Mouse (Mus musculus) liver, embryonic 15.5 days (tissue): ENCODE data around the gene Hist2h3b. TPM values are rescaled to one million over a fixed set of nuclear protein-coding genes. Genes with fewer than 3 reads are reported as not detected.
A peak's percentile ranks its signal among the peaks of the same experiment; 100 is the strongest.

ENCODE experiments used
- ATAC-seq: fragments of 200-750 bp; cut with Nextera tagmentation; 2 replicates; pipeline ENCODE4 v1.8.0; 2017; ENCODE audit warnings: moderate number of reproducible peaks, mild to moderate bottlenecking, moderate library complexity; ENCODE audit not compliant: insufficient read depth
- H3K27ac ChIP-seq: fragments of 300-500 bp; sonication (generic); replicated peaks from 2 replicates; pipeline ENCODE4 v1.5.1; 2015; ENCODE audit warnings: mild to moderate bottlenecking, inconsistent platforms
- H3K27me3 ChIP-seq: fragments of 300-500 bp; sonication (generic); 2 replicates; pipeline ENCODE4 v1.6.1; 2015; ENCODE audit warnings: mild to moderate bottlenecking, inconsistent platforms
- H3K36me3 ChIP-seq: fragments of 300-500 bp; sonication (generic); replicated peaks from 2 replicates; pipeline ENCODE4 v1.6.1; 2015; ENCODE audit warnings: moderate library complexity, mild to moderate bottlenecking, inconsistent platforms
- H3K4me1 ChIP-seq: fragments of 300-500 bp; sonication (generic); replicated peaks from 2 replicates; pipeline ENCODE4 v1.6.1; 2015; ENCODE audit warnings: inconsistent platforms
- H3K4me2 ChIP-seq: fragments of 300-500 bp; sonication (generic); 2 replicates; pipeline ENCODE4 v1.6.1; 2015; ENCODE audit warnings: moderate library complexity, mild to moderate bottlenecking, inconsistent platforms
- H3K4me3 ChIP-seq: fragments of 300-500 bp; sonication (generic); replicated peaks from 2 replicates; pipeline ENCODE4 v1.5.1; 2015; ENCODE audit warnings: mild to moderate bottlenecking, inconsistent platforms
- H3K9ac ChIP-seq: fragments of 300-500 bp; sonication (generic); 2 replicates; pipeline ENCODE4 v1.6.1; 2015; ENCODE audit warnings: moderate library complexity, mild to moderate bottlenecking, inconsistent platforms
- H3K9me3 ChIP-seq: fragments of 300-500 bp; sonication (generic); replicated peaks from 2 replicates; pipeline ENCODE4 v1.6.1; 2016; ENCODE audit warnings: inconsistent platforms
- WGBS: fragments of 180-500 bp; shearing (Covaris S2); methylation state at CpG from one replicate; pipeline ENCODE4 v1.1.7; 2015; ENCODE audit warnings: mixed read lengths; ENCODE audit not compliant: insufficient replicate concordance; 5-methylcytosine and 5-hydroxymethylcytosine counted together
- polyA plus RNA-seq: library from polyadenylated mRNA; unstranded; fragments of >200 nt; fragmentation: Nextera tagmentation; extraction: Ambion mirVana; gene quantifications from 2 replicates; pipeline ENCODE4 v1.2.1, GENCODE M21; 2015

Gene Hist2h3b
- polyA plus RNA-seq, 1 experiment from 2014 or later, result 99.7 TPM

DNA sequence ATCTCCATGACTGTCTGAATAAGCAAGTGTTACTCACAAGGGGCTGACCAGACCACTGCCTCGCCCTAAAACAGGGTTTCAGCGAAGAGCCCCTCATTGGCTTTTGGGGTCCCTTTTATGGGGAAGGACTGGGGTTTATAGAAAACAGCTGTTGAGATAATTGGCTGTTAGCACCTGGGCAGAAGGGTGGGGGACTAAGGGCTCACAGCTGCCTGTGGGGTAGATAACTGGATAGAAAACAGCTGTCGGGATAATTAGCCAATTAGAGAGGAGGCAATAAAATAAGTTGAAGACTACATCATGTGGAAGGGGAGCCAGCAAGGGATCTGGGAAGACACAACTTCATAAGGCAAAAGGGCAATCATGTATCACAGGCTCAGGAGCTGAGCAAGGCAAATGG is 17.6 kb upstream of the Hist2h3b start:
- Histone ChIP-seq H3K4me3 (peak overlapping the region; percentile 8; the same call in 1 of the 2 replicates), H3K27me3 (no peaks in the 10 kb centered on the region), H3K4me2 (peak overlapping the region; percentile 38), H3K27ac (peak overlapping the region; percentile 96), H3K9me3 (no peaks in the 10 kb centered on the region), H3K9ac (peak overlapping the region; percentile 37; the same call in 1 of the 2 replicates), H3K4me1 (peaks cover 67% of the 10 kb centered on the region), H3K36me3 (no peaks in the 10 kb centered on the region)
- ATAC-seq, result no peak
- 57% methylated on average over 3 of the region's 3 CpGs for WGBS

DNA sequence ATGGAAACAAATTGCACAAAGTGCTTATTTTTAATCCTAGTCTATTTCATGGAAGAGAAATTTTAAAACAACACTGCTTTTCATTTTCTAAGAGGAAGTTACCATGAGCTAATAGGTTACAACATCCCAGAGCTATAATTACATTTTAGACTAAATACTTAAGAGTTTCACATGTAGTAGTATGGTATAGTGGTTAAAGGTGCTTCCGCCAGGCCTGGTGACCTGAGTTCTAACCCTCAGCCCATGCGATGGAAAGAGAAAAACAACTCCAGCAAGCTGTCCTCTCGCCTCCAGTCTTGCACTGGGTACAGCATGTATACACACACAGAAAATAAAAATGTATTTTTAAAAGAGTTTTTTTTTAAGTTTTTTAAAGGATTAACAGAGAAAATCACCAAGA is 16.7 kb upstream of the Hist2h3b start:
- H3K9me3 ChIP-seq, result no peaks in the 10 kb centered on the region
- no peak for ATAC-seq
- H3K4me1 ChIP-seq, result peaks cover 73% of the 10 kb centered on the region
- WGBS, result 75% methylated on average over 3 of the region's 3 CpGs
- H3K27ac ChIP-seq, result no peak overlapping the region
- no peak overlapping the region for H3K4me2 ChIP-seq
- H3K27me3 ChIP-seq, result no peaks in the 10 kb centered on the region
- no peak overlapping the region for H3K4me3 ChIP-seq
- no peak overlapping the region for H3K9ac ChIP-seq
- no peaks in the 10 kb centered on the region for H3K36me3 ChIP-seq

DNA sequence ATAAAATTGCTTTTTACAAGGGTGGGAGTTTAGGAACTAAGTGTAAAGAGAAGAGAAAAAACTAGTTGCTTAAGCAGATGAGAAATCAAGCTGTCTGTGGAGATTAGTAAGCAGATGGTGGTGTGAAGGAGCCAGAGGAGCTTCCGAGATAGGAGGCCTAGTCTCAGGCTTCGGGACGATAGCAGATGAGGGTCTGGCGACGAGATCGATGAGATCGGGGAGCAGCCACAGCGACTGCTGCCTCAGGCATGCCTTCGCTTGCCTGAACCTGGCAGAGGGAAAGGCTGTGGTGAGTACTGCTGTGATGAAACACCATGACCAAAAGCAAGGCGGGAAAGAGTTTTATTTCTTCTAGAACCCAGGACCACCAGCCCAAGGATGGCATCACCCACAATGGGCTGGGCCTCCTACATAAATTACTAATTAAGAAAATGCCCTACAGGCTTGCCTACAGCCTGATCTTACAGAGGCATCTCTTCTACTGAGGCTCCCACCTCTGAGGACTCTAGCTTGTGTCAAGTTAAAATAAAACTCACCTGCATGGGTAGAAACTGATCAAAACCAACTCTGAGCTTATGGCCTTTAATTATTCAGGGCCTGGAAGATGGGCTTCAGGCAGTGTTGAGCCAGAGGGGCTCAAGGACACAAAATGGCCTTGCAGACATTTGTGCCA is 13.6 kb upstream of the Hist2h3b start:
- H3K4me2 ChIP-seq, result peak overlapping the region; percentile 54
- H3K36me3 ChIP-seq, result no peaks in the 10 kb centered on the region
- peak overlapping the region; percentile 36 for H3K9ac ChIP-seq
- peaks cover 61% of the 10 kb centered on the region for H3K4me1 ChIP-seq
- H3K9me3 ChIP-seq, result no peaks in the 10 kb centered on the region
- 14% methylated on average over 10 of the region's 10 CpGs for WGBS
- peak overlapping the region; percentile 76 for H3K27ac ChIP-seq
- peak overlapping the region; percentile 18; the same call in 1 of the 2 replicates for H3K4me3 ChIP-seq
- ATAC-seq, result peak; percentile 85
- no peaks in the 10 kb centered on the region for H3K27me3 ChIP-seq

DNA sequence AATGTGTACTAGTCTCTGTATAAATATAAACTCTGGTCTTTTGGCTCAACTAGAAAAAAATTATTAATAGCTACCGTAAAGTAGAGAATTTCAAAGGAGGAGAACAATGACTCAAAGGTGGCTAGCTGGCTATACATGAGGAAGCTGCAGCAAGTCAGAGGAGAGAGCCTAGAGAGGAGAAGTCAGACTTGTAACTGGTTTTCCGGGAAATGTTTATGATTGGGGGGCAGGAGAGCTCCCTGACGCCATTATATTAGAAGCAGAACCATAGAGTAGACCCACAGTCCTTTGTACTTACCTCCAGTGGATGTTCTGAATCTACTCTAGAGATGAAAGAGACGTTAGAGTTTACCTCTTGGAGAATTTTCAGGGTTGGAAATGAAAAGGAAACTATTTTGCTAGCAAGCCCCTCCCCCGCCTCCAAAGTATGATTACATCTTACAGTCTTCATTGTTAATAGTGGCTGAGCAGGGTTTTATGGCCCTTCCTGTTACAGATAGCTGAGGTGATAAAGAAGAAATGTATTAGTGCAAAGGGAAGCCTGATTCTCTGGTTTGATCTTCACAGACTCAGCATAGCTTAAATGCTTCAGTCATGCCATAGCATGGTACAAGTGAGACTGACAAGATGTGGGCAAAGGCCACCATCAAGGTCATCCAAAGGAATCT is 12.4 kb upstream of the Hist2h3b start:
- peaks cover 49% of the 10 kb centered on the region for H3K4me1 ChIP-seq
- H3K4me2 ChIP-seq, result no peak overlapping the region
- ATAC-seq, result no peak
- WGBS, result 53% methylated on average over 5 of the region's 5 CpGs
- H3K27ac ChIP-seq, result no peak overlapping the region
- no peaks in the 10 kb centered on the region for H3K27me3 ChIP-seq
- no peaks in the 10 kb centered on the region for H3K9me3 ChIP-seq
- H3K4me3 ChIP-seq, result no peak overlapping the region
- H3K9ac ChIP-seq, result no peak overlapping the region
- H3K36me3 ChIP-seq, result no peaks in the 10 kb centered on the region

DNA sequence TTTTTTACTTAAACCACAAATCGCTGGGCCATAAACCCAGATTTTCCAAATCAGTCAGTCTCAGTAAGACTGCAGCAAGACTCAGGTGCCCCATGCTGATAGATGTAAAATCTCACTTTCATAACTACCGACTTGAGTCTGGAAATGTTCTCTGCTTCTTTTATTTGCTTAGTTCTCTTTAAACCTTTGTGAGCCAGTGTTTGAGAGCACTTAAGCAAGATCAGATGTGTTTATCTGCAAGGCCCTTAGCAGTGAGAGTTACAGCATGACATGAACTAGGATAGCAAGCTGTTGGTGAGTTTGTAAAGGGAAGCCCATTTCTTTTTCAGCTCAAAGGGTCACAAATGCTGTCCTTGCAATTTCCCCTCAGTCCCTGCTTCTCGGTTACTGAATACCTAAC is 11.3 kb upstream of the Hist2h3b start:
- Histone ChIP-seq H3K4me3 (no peak overlapping the region), H3K9ac (no peak overlapping the region), H3K4me1 (peaks cover 54% of the 10 kb centered on the region), H3K9me3 (no peaks in the 10 kb centered on the region), H3K4me2 (no peak overlapping the region), H3K36me3 (no peaks in the 10 kb centered on the region), H3K27me3 (no peaks in the 10 kb centered on the region), H3K27ac (no peak overlapping the region; the same call in 1 of the 2 replicates)
- 66% methylated on average over 3 of the region's 3 CpGs for WGBS
- no peak for ATAC-seq

DNA sequence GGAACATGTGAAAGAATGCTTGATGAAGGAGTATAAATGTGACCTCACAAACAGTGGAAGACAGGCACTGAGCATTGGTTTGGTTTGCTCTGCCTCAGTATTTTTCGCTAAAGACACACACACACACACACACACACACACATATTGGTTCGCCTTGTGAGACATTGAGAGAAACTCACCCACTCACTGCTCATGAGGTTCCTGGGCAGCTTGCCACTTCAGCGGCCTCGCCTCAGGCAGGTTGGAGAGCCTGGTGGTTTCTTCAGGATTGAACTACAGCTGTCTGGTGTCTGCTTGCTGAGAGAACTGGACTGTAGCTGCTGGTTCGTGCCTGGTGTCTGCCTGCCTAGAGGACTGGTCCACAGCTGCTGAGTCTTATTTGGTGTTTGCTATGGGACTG is 8.2 kb upstream of the Hist2h3b start:
- Histone ChIP-seq H3K27ac (no peak overlapping the region), H3K4me2 (no peak overlapping the region), H3K4me3 (no peak overlapping the region), H3K27me3 (no peaks in the 10 kb centered on the region), H3K4me1 (peaks cover 47% of the 10 kb centered on the region), H3K9ac (no peak overlapping the region), H3K9me3 (no peaks in the 10 kb centered on the region), H3K36me3 (no peaks in the 10 kb centered on the region)
- WGBS, result 70% methylated on average over 5 of the region's 5 CpGs
- no peak for ATAC-seq

DNA sequence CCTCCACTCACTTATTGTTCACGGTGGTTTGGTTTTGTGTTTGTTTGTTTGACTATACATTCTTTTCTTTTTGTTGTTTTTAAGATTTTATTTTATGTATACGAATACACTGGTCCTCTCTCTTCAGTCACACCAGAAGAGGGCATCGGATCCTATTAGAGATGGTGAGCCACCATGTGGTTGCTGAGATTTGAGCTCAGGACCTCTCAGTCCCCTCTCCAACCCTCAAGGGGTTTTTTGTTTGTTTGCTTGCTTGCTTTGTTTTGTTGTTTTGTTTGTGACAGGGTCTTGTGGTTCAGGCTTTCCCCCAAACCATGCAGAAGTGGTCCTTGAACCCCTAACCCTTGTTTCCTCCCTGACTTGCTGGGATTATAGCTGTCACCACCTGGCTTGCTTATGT is 6.8 kb upstream of the Hist2h3b start:
- Histone ChIP-seq H3K4me2 (peak overlapping the region; percentile 80), H3K27ac (peak overlapping the region; percentile 100), H3K27me3 (no peaks in the 10 kb centered on the region), H3K9me3 (no peaks in the 10 kb centered on the region), H3K4me3 (peak overlapping the region; percentile 64), H3K9ac (peak overlapping the region; percentile 70), H3K36me3 (no peaks in the 10 kb centered on the region), H3K4me1 (peaks cover 46% of the 10 kb centered on the region)
- ATAC-seq, result no peak
- 55% methylated on average over 3 of the region's 3 CpGs for WGBS

DNA sequence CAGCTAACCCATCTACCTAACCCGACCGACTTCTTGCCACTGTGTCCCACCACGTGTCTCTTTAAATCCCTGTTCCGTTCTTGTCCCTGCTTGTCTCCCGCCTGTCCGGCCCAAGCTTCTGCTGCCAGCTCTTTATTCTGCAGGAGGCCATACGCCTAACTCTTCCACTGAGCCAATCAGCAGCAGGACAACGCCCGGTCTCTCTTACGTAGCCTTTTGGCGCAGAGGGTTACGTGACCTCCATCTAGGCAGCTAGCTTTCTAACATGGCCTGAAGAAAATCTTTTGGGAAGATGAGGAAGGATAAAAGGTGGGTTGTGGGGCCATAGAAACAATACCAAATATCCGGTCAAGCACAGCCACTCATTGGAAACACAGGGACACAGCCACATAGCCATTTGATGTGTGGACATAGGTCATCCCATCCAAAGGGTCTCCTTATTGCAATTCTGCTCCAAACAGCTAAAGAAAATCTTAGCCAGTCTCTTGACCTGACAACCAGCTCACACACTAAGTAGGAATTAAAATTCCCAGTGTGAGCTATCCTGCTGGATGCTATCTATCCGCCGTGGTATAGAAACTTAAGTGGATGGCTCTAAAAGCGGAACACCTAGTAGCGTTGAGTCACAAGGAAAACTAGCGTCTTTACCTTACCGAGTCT is 6.1 kb upstream of the Hist2h3b start:
- peak; percentile 71 for ATAC-seq
- WGBS, result under 1% methylated on average over 19 of the region's 19 CpGs
- H3K4me1 ChIP-seq, result peaks cover 47% of the 10 kb centered on the region

DNA sequence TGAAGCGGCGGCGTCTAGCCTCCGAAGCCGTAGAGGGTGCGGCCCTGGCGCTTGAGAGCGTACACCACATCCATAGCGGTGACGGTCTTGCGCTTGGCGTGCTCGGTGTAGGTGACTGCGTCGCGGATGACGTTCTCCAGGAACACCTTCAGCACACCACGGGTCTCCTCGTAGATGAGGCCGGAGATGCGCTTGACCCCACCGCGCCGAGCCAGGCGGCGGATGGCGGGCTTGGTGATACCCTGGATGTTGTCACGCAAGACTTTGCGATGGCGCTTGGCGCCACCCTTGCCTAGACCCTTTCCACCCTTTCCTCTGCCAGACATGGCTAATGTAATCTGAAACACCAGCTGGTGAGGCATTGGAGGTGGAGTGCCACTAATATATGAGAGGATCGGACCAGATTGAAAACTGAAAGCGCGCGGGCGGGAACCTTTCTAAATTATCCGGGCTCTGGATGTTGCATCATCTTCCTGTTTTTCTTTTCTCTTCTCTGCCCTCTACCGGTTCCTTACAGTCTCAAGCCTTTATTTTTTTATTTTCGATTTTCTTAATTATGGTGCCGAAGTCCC is 5.4 kb upstream of the Hist2h3b start, which contains the start of gene Hist2h4:
Gene Hist2h4 (minus strand): TSS at position 333 of the 572 bp plus-strand sequence.
- Histone ChIP-seq H3K36me3 (no peaks in the 10 kb centered on the region), H3K4me3 (peak within 1 kb of the TSS; percentile 64), H3K9ac (peak within 1 kb of the TSS; percentile 70), H3K9me3 (no peaks in the 10 kb centered on the region), H3K27me3 (no peaks in the 10 kb centered on the region), H3K4me2 (peak within 1 kb of the TSS; percentile 80), H3K27ac (peak within 1 kb of the TSS; percentile 100), H3K4me1 (peaks cover 52% of the 10 kb centered on the region)
- peak; percentile 86 for ATAC-seq
- under 1% methylated on average over 40 of the region's 40 CpGs for WGBS

More for the DNA sequence above, 6.1 kb upstream of the Hist2h3b start:
- Histone ChIP-seq H3K36me3 (no peaks in the 10 kb centered on the region), H3K4me3 (peak overlapping the region; percentile 64), H3K9me3 (no peaks in the 10 kb centered on the region), H3K4me2 (peak overlapping the region; percentile 80), H3K27ac (peak overlapping the region; percentile 100), H3K9ac (peak overlapping the region; percentile 70), H3K27me3 (no peaks in the 10 kb centered on the region)

DNA sequence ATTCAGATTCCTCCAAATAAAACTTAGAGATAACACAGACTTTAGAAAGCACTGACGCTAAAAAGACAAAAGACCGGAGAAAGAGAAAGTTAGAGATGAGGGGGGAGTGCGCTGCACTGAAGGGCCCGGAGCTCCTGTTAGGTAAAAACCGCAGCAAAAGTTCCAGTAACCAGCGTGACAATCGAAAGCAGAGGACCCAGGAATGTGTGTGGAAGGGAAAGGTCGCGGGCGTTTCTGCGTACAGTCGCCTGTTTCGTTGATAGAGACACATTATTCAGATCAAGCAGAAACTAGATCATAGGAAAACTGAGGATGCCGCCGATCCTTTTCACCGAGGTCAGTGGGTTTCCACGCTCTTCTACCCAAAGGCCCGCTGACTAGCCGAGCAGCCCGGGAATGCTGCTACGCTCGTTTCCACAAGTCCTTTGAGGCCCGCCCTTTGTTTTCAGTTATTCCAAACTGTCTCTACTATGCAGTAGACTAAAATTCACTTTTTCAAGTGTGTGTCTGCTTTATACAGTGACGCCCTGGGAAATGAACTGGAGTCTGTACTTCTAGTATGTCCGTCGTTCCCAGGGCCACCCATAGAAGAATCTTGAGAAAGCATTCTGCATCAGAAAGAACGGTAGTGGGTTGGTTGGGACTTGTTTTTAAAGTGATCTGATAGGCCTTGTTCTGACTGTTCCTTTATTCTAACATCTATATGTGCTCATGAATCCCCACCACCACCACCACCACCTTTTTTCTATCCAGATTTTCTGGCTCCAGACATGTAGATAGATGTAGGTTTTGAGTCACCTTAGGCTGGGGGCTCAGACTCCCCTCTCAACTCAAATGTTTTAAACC is 4.7 kb upstream of the Hist2h3b start:
- H3K27ac ChIP-seq, result peak overlapping the region; percentile 100
- 5% methylated on average over 27 of the region's 27 CpGs for WGBS
- no peaks in the 10 kb centered on the region for H3K36me3 ChIP-seq
- ATAC-seq, result no peak
- H3K9me3 ChIP-seq, result no peaks in the 10 kb centered on the region
- H3K4me2 ChIP-seq, result peak overlapping the region; percentile 80
- H3K9ac ChIP-seq, result peak overlapping the region; percentile 70
- H3K27me3 ChIP-seq, result no peaks in the 10 kb centered on the region
- H3K4me1 ChIP-seq, result peaks cover 55% of the 10 kb centered on the region
- peak overlapping the region; percentile 64 for H3K4me3 ChIP-seq
